Mouse (Mus musculus) heart, adult 18-20 months (tissue): ENCODE data around the gene Atp13a3. TPM values are rescaled to one million over a fixed set of nuclear protein-coding genes. Genes with fewer than 3 reads are reported as not detected.
"Not testable (repeated sequence)": the region's sequence is repeated elsewhere in the genome, so short reads cannot be mapped to it uniquely, and the experiment has no call there.

Experiments used
- DNase-seq, 2 experiments: peaks; one replicate each; pipeline ENCODE4 v3.0.0; 2021 to 2022; ENCODE audit warnings: mixed read lengths in 1 of 2
- total RNA-seq, 2 experiments: library from RNA; stranded (reverse); gene quantifications; 2 replicates each; pipeline ENCODE4 v1.2.3; 2021

Atp13a3 gene
- total RNA-seq, 2 experiments from 2014 or later, result 48.4 to 49.8 TPM

DNA sequence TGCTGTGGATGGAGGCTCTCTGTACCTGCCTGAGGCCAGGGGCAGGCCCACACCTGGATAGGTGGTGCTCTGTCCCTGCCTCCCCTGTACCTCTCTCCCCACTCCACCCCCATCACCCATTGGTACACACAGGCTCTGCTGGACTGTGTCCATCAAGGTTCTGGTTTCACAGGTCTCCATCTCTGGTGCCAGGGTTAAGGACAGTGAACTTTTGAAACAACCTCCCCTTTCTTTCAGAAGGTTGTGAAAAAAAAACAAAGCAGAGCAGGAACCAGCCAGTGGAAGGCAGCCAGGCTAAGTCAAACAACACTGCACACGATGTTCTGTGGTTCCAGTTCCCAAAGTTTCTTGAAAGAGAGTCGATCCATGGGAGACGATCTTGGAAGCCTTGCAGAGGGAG lies 6.9 kb upstream of the Atp13a3 start:
- no peak for DNase-seq

DNA sequence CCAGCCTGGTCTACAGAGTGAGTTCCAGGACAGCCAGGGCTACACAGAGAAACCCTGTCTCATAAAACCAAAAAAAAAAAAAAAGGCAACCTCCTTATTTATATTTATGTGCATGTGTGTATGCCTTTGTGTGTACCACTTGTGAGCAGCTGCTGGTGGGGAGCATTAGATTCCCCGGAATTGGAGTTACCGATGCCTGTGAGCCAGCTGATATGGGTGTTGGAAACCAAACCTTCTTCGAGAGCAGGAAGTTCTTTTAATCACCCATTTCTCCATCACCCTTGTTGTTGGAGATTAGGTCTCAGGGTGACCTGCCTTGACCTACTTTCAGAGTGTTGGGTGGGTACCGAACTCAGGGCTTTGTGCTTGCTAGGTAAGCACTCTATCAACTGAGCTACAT lies 5.1 kb upstream of the Atp13a3 start:
- DNase-seq, result no peak

GRCm38 (mm10) chr16:30407513-30407912 lies 1.7 kb upstream of the Atp13a3 start:
- no peak for DNase-seq

DNA sequence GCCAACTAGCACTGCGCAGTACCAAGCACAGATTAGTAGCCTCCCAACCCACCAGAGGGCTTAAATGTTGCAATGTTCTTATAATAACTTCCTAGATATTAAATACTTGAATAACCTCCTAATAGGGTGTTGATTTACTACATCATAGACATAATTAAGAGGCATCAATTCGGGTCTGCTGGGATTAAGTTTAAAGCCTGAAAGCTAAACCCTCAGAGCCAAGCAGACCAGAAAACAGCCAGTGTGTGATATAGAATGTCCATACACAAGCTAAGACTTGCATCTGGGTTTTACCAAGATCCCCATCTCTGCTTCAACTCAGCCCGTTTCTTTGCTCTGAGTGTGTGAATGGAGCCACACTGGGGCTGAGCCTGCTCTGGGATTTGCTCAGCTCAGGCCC lies 2.2 kb downstream of the Atp13a3 start:
- DNase-seq, result no peak

GRCm38 (mm10) chr16:30397127-30398057 lies 8.4 kb downstream of the Atp13a3 start:
- DNase-seq, result peak; percentile 52 to 74

DNA sequence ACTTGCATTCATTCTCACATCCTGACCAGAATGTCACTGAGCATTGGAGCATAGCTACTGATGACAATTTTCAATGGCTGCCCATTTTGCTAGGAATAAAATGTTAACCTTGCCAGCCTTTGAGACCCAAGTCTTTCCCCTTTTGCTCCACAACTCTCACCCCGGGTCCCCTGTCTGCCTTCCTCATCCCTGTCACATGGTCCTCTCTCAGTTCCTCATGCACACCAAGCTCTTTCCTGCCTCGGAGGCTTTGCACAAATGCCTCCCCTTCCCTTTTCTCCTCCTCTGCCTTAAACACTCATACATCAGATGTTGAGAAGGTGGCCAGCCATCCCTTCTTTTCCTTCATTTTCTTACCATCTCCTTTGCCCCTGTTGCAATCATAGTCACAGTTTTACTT lies 10.6 kb downstream of the Atp13a3 start:
- DNase-seq, result peak in 1 of 2 experiments; percentile 45

GRCm38 (mm10) chr16:30390650-30391340 lies 15.0 kb downstream of the Atp13a3 start:
- peak; percentile 42 to 59 for DNase-seq

GRCm38 (mm10) chr16:30389831-30390649 lies 15.7 kb downstream of the Atp13a3 start:
- DNase-seq, result peak; percentile 36 to 38

GRCm38 (mm10) chr16:30389210-30389684 lies 16.5 kb downstream of the Atp13a3 start:
- DNase-seq, result peak in 1 of 2 experiments; percentile 54

GRCm38 (mm10) chr16:30388522-30389209 lies 17.1 kb downstream of the Atp13a3 start:
- peak; percentile 91 to 94 for DNase-seq

DNA sequence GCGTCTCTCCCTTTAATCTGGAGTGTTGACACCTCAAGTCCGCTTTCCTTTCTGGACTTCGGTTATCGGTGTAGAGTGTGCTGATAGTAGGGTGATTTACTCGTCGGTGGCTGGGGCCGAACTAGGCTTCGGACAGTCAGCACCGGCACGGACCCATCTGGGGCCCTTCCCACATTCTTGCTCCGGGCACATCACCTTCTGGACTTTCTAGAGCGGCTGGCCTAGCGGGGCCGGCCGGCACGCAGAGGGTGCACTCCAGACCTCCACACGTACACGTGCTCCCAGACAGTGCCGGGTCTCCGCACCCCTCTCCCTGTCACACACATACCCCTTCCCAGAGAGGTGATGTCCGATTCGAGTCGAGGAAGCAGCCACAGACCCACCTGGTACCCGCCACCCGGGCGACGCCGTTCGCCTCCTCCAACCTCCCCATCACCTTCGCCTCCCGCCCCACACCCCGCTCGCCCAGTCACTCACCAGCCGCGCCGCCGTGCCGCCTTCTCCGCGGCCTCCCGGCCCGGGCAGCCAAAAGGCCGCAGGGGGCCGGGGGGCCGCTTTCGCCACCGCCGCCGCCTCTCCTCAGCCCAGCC lies 17.8 kb downstream of the Atp13a3 start:
- peak; percentile 37 to 56 for DNase-seq

DNA sequence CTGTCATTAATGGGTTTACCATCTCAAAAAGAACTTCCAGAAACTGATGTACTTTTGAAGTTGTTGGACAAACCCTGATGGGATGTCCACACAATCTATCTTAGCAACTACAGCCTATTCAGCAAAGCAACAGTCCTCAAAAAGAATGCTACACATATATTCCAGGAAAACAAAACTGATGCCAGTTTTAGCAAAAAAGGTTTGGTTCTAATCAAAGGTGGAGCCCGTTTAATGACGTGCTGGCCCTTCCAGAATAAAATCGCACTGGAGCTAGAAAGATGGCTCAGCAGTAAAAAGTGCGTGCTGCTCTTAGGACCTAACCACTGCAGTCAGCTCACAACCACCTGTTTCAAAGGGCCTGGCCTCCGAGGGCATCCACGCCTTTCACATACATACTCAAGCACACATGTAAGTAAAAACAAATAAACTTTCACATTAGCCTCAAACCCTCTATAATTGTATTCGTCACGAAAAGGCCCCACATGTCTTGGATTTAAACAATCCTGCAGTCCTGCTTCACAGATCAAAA lies 18.8 kb downstream of the Atp13a3 start:
- no peak for DNase-seq

- DNase-seq, result no peak
These were observed 20.2 kb downstream of the Atp13a3 start for GRCm38 (mm10) chr16:30385531-30385930.

DNA sequence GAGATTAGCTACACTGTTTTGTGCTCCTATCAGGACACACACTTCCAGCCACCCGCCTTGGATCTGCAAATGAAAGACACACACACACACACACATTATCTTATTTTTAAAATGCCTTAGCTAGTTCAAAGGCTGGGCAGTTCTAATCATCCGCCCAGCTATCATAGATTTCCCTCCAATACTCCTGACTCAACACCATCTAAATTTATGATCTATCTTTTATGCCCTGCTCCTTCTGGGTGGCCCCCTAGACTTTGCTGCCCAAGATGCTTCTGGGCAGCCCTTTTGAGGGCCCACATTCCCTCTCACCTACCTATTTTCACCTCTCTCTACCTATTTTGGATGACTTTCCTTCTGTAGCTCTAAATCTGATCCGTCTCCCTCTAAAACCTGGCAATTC lies 29.5 kb downstream of the Atp13a3 start:
- DNase-seq, result no peak

DNA sequence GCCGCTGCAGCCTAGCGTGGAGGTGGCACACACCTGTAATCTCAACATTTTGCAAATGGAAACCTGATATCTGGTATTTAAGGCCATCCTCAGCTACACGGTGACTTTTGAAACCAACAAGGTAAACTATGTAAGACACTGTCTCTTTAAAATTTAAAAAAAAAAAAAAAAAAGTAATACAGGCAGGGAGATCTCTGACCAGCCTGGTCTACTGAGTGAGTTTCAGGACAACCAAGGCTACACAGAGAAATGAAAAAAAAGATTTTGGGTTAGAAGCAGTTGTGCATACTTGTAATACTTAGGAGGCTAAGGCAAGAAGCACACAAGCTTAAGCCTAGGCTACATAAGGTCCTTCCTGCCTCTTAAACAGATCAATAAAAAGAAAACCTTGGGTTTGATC lies 30.8 kb downstream of the Atp13a3 start:
- DNase-seq, result no peak

DNA sequence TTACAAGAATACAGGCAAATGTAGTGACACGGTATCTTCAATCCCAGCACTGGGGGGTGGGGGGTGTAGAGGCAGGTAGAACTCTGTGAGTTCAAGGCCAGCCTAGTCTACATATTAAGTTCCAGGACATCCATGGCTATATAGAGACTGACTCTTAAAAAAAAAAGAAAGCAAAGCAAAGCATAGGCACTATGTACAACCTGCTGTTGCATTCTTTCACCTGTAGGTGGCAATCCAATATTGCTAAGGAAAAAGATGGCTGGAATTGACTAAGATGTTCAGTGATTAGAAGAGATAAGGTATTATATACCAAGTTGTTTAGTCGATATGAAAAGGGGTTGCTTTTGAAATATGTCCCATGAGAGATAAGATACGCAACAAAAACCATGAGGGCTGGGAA lies 31.5 kb downstream of the Atp13a3 start:
- DNase-seq, result peak; percentile 61 to 67

DNA sequence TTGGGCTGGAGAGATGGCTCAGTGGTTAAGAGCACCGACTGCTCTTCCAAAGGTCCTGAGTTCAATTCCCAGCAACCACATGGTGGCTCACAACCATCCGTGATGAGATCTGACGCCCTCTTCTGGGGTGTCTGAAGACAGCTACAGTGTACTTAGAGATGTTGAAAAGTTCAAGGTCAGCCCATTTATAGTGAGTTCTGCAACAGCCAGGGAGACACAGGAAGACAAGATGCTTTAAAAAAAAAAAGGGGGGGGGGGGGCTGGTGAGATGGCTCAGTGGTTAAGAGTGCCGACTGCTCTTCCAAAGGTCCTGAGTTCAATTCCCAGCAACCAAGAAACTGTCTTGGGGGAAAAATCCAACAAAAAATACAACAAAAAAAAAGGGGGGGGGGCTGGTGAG lies 32.5 kb downstream of the Atp13a3 start:
- DNase-seq, result not testable (repeated sequence)

- no peak for DNase-seq
These were observed 38.4 kb downstream of the Atp13a3 start for GRCm38 (mm10) chr16:30367395-30367794.

- DNase-seq, result no peak
These were observed 41.2 kb downstream of the Atp13a3 start for GRCm38 (mm10) chr16:30364604-30365003.

GRCm38 (mm10) chr16:30362528-30362927 lies 43.2 kb downstream of the Atp13a3 start:
- DNase-seq, result no peak

- not testable (repeated sequence) for DNase-seq
These were observed 52.3 kb downstream of the Atp13a3 start for GRCm38 (mm10) chr16:30353489-30353888.
